Mouse (Mus musculus) liver, postnatal 0 days (tissue): ENCODE results near the gene Slc22a27. TPM values are rescaled to one million over a fixed set of nuclear protein-coding genes. Genes with fewer than 3 reads are reported as not detected.

Source experiments
- ATAC-seq: fragments of 200-750 bp; cut with Nextera tagmentation; 2 replicates; pipeline ENCODE4 v1.8.0; 2017; ENCODE audit warnings: mild to moderate bottlenecking, moderate library complexity
- DNase-seq: peaks from one replicate; pipeline ENCODE4 v3.0.0-alpha.2; 2016
- H3K27ac ChIP-seq: fragments of 300-500 bp; sonication (generic); 2 replicates; pipeline ENCODE4 v1.5.1; 2014; ENCODE audit warnings: antibody characterized with exemption, moderate library complexity, mild to moderate bottlenecking, low read depth
- H3K27me3 ChIP-seq: fragments of 300-500 bp; sonication (generic); 2 replicates; pipeline ENCODE4 v1.6.1; 2014; ENCODE audit warnings: low read length, control low read depth, mixed read lengths; ENCODE audit not compliant: insufficient read depth
- H3K36me3 ChIP-seq: fragments of 300-500 bp; sonication (generic); replicated peaks from 2 replicates; pipeline ENCODE4 v1.6.1; 2014; ENCODE audit warnings: mild to moderate bottlenecking, control low read depth, low read length, moderate library complexity, mixed read lengths; ENCODE audit not compliant: insufficient read depth
- H3K4me1 ChIP-seq: fragments of 300-500 bp; sonication (generic); 2 replicates; pipeline ENCODE4 v1.6.1; 2014; ENCODE audit warnings: antibody characterized with exemption, mild to moderate bottlenecking, control low read depth; ENCODE audit not compliant: insufficient read depth
- H3K4me2 ChIP-seq: fragments of 300-500 bp; sonication (generic); 2 replicates; pipeline ENCODE4 v1.6.1; 2014; ENCODE audit warnings: low read depth, mild to moderate bottlenecking, low read length, moderate library complexity, mixed read lengths
- H3K4me3 ChIP-seq: fragments of 300-500 bp; sonication (generic); 2 replicates; pipeline ENCODE4 v1.5.1; 2014; ENCODE audit warnings: low read depth, low read length
- H3K9ac ChIP-seq: fragments of 300-500 bp; sonication (generic); replicated peaks from 2 replicates; pipeline ENCODE4 v1.6.1; 2014; ENCODE audit warnings: mild to moderate bottlenecking, moderate library complexity
- H3K9me3 ChIP-seq: fragments of 300-500 bp; sonication (generic); 2 replicates; pipeline ENCODE4 v1.6.1; 2016; ENCODE audit warnings: mild to moderate bottlenecking, control low read depth, low read length, mixed read lengths
- CTCF ChIP-seq: sonication (generic); IDR thresholded peaks from 2 replicates; pipeline ENCODE4 v1.5.1; 2016; ENCODE audit warnings: antibody characterized with exemption, low read depth
- EP300 ChIP-seq: IDR thresholded peaks from 2 replicates; pipeline ENCODE4 v1.6.1; 2016; ENCODE audit warnings: antibody characterized with exemption, low read depth, mild to moderate bottlenecking
- WGBS: fragments of 180-500 bp; shearing (Covaris S2); extraction: QIAGEN DNeasy Blood & Tissue Kit; methylation state at CpG from one replicate; pipeline ENCODE4 v1.1.7; 2014; ENCODE audit not compliant: insufficient replicate concordance; 5-methylcytosine and 5-hydroxymethylcytosine counted together
- microRNA-seq: library from miRNA; unstranded; fragments of <30 nt; microRNA quantifications from one replicate; pipeline ENCODE4, GENCODE M21; 2016
- polyA plus RNA-seq: library from polyadenylated mRNA; unstranded; fragments of >200 nt; fragmentation: Nextera tagmentation; extraction: Ambion mirVana; gene quantifications from 2 replicates; pipeline ENCODE4 v1.2.1, GENCODE M21; 2015

Gene Slc22a27
- polyA plus RNA-seq, 1 experiment from 2014 or later = 0.90 TPM

GRCm38 (mm10) chr19:7829851-7830250 is 136.0 kb downstream of the Slc22a27 start:
- Histone ChIP-seq H3K9me3 (no peaks in the 10 kb centered on the region), H3K27me3 (no peaks in the 10 kb centered on the region), H3K27ac (no peak overlapping the region), H3K4me2 (no peak overlapping the region), H3K4me1 (no peaks in the 10 kb centered on the region), H3K36me3 (no peaks in the 10 kb centered on the region), H3K4me3 (no peak overlapping the region), H3K9ac (no peak overlapping the region)
- DNase-seq (no peak), ATAC-seq (no peak)
- no peak for TF ChIP-seq EP300
- TF ChIP-seq CTCF = no peak
- WGBS = 56% methylated on average over 2 of the region's 2 CpGs

Small RNA genes within 50 kb of the gene (microRNA-seq; reads per million reads assigned to microRNA genes)
- not detected for gene Gm24951

Other genes with a start within 250 kb of the Slc22a27 start
- 0.15 TPM in 1 of 2 replicates, not detected in the other for gene Slc22a26, start 163.4 kb downstream of the Slc22a27 start, polyA plus RNA-seq
- not detected in 2 replicates for gene Slc22a28, start 166.0 kb upstream of the Slc22a27 start, polyA plus RNA-seq